Mouse (Mus musculus) megakaryocyte progenitor cell, adult 5-6 weeks (primary cell): ENCODE measurements around the gene Pax6. TPM values are rescaled to one million over a fixed set of nuclear protein-coding genes. Genes with fewer than 3 reads are reported as not detected.

ENCODE experiments used
- ATAC-seq: replicated peaks from 2 replicates; pipeline ENCODE4 v1.8.0; 2016; ENCODE audit warnings: mild to moderate bottlenecking, moderate TSS enrichment, inconsistent platforms; ENCODE audit not compliant: poor library complexity
- total RNA-seq, 2 experiments: library from RNA; stranded (forward) in 1 of 2; stranded (reverse) in 1 of 2; fragments of 157-497, 149-512 nt in 1 of 2; fragments of 200-1000 nt in 1 of 2; gene quantifications; 2 replicates each; pipeline versions ENCODE4 v1.2.3 to v1.2.4; 2015 to 2017

The Pax6 gene
- total RNA-seq, 2 experiments from 2014 or later: not detected

DNA sequence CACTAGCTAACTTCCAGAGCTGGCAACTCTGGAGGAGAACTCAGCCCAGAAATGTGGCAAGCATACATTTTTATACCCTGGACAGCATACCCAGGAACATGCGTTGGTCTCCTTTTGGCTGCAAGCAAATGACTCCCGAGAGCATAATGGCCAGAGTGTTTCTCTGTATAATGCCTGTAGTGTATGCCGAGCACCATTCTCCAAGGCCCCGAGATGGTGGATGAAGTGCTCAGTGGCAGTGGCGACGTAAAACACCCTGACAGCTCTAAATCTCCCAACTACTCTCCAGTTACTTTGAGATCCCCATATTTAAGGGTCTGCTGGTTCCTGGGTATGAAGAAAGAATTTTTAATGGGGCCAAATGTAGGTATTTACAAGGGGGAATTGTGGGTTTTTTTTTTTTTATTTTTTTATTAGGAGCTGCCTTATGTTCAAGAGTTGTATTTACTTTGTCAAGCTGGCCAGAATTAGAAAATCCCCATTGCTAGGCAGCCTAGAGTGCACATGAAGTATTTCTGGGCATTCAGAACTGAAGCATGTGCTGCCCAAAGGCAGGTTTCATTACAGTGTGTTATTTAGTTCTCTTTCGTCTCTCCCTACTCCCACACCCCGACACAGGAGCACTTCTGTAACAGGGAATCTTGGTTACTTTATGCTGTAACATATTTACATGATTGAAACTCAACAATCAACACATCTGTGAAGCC lies 46.9 kb downstream of the Pax6 start:
- ATAC-seq: no peak

DNA sequence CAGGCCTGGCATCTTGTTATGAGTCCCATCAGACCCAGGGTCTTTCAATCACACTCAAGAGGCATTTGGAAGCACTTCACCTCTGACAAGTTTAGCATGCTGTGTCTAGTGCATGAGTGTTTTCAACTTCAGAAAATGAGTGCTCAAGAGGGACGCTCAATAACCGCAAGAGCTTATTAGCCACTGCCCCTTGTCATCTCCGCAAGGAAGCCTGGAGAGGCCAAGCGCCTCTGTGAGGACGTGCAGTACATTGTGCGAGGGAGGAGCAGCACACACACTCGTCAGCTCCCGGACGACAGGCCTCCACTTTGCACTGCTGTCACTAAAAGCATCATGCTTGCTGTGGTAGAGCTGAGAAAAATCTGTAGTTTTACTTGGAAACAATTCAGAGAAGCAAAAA lies 58.0 kb downstream of the Pax6 start:
- no peak for ATAC-seq

DNA sequence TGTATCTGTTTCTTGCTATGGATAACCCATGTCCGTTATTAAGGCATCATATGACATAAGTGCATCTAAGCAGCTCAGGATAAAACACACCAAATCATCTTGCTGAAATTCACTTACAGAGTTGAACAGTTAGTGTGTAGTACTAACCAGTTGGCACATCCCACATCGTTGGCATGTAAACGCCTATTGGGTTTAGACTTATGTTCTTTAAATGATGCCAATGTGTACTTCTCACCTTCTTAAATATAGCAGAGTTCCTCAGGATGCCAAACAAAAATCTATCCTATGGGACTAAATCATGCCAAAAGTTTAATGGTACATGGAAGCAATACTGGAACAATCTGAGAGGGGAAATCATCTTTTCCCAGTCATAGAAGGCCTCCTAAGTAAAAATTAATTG lies 62.0 kb downstream of the Pax6 start:
- no peak for ATAC-seq

DNA sequence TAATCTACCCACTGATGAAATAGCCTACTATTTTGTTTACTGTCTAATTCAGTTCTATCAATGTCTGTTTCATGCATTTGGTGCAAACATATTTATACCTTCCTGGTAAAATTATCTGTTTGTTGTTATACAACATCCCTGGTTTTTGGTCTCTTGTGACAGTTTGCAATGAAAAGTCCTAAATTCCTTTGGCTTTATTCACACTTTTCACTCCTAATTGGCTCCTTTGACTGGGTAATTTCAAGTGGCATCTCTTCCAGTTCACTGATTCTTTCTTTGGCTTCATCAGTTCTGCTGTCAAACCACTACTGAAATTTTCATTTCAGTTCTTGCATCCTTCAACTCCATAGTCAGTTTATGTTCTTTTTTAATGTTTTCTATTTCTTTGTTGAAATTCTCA lies 67.5 kb downstream of the Pax6 start:
- ATAC-seq: no peak

DNA sequence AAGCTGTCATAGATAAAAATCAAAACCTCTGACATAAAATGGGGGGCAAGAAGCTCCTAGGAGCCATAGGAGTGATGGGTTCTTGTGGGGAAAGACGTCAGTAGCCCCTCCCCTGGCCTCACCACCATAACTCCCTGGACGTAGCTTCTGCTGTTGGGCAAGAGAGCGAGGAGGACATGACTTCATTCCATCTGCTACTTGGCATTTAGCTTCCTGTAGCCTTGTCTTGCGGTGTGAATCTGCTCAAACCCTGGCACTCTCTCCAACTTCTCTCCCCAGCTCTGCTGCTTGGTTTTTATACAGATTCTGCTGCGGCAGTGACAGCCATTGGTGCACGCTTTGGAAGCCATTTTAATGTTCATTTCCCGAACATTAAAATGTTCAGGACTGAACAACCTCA lies 78.2 kb downstream of the Pax6 start:
- no peak for ATAC-seq

Other genes with a start within 250 kb of the Pax6 start
- 20.2 and 24.0 TPM in 2 replicates for gene Elp4, start 235.7 kb downstream of the Pax6 start, total RNA-seq (2015)
- gene Elp4, start 235.7 kb downstream of the Pax6 start, total RNA-seq (2017): 11.4 and 16.0 TPM in 2 replicates
- gene Immp1l, start 235.7 kb downstream of the Pax6 start, total RNA-seq (2015): 55.0 and 74.3 TPM in 2 replicates
- 50.6 and 56.1 TPM in 2 replicates for gene Immp1l, start 235.7 kb downstream of the Pax6 start, total RNA-seq (2017)